Mouse (Mus musculus): ENCODE data around the gene Glis3. TPM values are rescaled to one million over a fixed set of nuclear protein-coding genes. Genes with fewer than 3 reads are reported as not detected.

The Glis3 gene
- total RNA-seq, 2 experiments from 2014 or later, result 0.92 to 1.8 TPM

DNA sequence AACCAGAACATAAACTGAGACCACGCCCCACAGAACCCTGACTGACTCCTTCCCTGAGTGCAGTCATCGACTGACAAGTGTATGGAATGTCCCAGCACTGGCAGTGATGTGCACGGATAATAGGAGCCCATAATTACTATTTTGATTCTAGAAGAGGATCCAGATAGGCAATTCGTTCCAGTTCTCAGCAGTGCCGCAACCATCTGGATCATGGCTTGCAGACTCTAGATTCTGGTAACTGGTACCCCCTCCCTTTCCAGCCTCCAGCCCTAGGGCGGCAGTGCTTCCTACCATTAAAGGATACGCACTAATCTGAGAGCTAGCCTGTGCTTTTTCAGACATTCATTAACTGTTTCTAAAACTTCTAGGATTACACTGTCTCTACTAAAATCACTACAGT is 24.7 kb downstream of the Glis3 start:
- DNase-seq, result no peak

DNA sequence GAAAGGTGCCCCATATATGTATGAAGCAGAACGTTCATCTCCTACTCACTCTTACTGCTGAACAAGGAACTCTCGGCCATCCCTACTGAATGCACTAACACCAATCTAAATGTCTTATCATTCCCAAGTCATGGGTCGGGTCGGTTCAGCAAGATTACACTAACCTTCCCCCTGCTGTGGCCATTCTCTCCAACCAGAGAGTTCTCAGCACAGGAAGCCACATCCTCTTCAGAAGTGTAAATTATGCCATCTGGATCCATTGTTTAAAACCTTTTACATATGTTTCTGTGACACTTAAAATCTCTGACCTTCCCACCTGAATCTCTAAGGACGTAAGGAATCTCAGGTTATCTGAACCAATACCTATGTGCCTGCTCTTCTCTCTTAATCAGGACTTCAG is 29.0 kb downstream of the Glis3 start:
- no peak for DNase-seq

DNA sequence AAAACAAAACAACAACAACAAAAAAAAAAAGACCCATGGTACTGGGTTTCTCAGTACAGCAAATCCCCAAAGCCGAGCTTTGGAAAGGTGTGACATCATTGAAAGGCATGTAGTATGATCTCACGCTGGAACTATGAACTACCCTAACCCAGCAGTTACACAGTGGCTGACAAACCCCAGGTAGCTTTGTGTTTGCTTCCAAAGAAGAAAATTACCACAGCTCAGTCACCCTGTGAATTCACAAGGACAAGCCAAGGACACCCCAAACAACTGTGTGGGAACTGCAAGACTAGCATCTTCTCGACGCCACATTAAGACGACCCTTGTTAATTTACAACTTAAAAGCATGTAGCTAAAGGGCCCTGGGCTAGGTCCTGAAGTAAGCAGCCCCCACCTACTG is 30.4 kb downstream of the Glis3 start:
- no peak for DNase-seq

DNA sequence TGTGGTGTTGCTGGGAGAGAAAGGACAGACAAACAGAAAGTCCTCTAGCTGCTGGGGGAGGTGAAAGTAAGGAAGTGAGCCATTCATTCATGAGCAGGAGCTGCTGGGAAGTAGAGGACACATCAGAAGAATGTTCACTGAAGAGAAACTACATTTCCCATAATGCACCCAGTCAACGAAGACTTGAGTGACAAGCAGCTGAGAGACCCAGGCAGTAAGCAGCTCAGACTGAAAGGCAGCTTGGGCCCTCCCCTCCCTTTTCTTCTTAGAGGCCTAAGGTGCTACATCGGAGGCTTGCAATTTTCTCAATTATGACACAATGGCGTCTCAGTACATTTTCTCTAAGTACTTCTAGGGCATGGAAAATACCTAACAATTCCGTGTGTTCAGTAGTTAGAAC is 31.0 kb downstream of the Glis3 start:
- no peak for DNase-seq

DNA sequence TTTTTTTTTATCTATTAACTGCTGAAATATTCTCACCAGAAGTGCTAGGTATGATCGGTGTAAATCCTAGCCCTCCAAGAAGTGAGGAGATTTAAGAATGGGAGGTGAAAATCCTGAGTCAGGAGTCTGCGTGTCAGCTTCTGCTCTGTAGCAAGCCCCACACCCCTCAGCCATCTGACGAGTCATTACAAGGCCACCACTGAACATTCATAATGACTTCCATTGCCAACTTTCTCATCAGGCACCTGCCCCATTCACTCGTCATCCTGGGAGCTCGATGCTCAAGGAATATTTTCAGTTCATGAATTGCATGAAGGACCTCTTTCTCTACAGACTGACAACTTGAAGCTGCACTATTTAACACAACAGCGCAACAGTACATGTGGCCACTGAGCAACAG is 32.5 kb downstream of the Glis3 start:
- DNase-seq, result no peak

DNA sequence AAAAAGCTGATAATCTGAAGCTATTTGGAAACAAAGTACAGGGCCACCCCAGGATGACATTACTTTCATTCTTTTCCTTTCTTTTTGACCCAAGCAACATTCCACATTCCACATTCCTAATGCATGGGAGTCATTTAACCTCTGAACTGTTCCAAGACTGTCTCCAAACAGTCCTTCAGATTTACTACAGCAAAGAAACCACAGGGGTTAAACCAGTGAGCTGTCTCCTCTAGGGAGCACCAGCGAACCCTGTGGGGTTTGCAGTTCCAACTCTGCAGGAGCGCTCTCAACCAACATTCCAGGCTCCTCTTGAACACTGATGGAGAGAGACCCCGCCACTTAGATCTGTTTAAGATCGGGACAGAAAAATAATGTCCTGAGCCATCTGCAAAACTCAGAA is 33.6 kb downstream of the Glis3 start:
- no peak for DNase-seq

DNA sequence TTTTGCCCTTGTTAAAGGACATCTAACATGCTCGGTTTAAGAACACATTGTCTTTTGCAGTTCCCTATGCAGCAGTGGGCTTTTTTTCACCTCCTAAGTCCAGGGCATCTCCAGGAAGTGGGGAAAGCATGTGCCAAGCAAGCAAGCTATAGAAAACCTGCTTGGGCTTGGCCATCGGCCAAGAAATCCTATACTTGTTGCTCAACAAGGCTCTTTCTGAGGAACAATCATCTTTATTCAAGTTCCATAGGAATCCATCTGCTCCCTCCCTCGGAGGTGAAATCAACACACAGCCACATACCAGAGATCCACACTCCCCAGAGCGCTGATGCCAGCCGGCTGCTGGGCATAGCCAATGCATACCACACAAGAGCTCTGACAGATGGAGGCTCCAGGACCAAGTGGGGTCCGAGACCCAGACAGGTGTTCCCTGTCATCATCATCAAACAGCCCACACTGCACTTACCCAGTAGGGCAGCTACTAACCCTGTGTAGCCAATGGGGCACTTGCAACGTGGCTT is 39.0 kb downstream of the Glis3 start:
- DNase-seq, result no peak

DNA sequence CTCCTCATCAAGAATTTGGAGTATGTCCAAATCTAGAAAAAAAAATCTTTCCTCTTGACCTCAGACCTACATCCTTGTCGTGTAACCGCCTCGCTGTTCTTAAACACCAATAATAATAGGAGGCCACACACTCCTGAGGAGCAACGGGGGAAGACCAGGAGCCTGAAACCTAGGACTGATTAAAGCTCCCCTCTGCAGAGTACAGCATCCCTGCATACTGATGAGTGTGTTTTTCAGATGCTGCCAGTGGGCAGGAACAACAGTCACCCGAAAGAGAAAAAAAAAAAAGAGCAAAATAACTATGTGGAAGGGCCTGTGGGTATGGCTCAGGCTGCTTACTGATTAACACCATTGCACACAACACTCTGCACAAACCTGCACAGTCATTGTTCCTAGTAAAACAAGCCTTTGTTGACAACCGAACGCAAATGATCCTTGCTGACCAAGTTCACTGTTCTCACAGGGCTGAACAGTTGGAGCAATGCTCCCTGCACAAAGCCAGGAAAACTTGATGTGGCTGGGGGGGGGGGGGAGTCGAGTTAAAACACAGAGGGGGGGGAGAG is 43.8 kb downstream of the Glis3 start:
- DNase-seq, result no peak

DNA sequence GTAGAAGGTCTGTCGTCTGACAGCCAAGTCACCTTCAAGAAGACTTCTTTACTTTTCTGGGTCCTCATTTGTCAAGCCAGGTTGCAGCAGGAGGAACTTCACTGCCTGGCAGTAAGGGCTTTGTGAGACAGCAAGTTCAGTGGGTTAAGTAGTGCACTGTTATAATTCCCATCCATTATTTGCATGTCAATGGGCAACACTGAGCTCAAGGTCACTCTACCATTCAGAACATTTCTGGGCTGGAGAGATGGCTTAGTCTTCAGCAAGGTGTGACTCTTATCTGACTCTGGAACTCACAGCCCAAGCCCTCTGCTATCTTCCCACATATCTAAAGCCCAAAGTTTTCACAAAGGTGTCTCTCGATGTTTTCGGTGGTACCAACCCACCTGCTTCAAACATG is 44.9 kb downstream of the Glis3 start:
- no peak for DNase-seq

DNA sequence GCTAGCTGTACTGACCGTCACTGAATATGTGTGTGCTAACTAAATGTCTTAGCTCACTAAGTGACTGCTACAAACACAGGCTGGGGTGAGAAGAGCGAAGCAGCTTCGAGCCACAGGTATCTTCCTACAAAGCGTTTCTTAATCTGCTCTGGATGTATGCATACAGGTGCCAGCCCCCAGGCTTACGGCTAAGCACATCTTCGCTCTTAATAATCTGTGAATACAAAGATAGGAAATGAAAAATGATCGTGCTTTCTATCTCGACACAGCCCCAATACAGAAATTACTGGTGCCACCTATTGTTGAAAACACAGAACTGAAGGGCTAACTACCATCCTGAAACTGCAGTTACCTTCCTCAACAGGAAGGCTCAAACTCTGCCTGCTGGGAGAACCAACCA is 51.5 kb downstream of the Glis3 start:
- peak; percentile 2 to 23 for DNase-seq

DNA sequence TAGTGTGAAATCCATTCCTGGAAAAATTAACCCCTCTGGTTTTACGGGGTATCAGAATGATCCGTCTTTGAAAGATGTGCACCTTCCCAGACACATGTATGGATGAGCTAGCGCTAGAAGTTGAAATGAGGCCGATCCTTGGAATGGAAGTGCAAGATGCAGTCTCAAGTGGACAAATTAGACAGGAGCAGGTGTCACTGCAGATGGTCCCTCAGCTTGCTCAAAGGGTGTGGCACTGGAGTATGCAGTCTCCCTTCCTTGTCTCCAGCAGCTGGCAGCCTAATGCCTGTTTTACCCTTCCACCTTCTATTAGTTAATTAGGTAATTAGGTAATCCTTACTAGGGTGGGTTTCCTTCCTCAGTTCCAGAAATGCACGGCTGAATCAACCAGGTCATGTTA is 53.7 kb downstream of the Glis3 start:
- no peak for DNase-seq

DNA sequence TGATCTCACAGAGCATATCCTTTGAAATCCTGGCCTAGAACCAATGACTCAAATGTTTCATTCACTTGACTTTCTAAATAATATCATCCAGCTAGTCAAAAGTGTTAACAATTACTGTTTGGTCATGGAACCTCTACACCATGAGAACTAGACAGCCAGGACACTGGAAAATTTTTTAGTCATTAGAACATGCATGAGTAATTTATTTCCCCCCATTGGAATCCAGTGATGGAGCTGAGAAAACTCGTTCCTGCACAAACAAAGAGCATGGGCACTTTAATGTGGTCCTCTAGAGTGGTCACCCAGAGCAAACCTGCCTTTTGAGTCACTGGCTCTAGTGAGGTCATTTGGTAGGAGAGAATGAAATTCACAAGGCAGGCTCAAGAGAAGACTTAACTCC is 55.3 kb downstream of the Glis3 start:
- DNase-seq, result no peak

DNA sequence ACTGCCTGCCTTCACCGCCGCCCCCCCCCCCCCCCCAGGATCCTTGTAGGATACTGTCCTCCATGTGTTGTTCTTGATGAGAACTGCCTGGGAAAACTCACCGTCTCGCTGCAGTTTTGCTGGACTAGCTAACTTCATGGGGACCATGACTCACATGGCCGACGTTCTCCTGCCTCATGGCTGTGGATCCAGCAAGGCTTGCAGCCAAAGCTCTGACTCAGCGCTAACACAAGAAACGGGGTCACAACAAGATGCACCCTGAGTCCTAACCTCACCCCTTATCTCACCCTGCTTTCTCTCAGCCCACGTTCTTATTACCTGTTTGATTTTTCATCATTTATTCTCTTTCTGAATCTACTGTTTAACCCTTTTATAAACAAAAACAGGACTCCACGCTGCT is 56.2 kb downstream of the Glis3 start:
- DNase-seq, result peak; percentile 74 to 82

DNA sequence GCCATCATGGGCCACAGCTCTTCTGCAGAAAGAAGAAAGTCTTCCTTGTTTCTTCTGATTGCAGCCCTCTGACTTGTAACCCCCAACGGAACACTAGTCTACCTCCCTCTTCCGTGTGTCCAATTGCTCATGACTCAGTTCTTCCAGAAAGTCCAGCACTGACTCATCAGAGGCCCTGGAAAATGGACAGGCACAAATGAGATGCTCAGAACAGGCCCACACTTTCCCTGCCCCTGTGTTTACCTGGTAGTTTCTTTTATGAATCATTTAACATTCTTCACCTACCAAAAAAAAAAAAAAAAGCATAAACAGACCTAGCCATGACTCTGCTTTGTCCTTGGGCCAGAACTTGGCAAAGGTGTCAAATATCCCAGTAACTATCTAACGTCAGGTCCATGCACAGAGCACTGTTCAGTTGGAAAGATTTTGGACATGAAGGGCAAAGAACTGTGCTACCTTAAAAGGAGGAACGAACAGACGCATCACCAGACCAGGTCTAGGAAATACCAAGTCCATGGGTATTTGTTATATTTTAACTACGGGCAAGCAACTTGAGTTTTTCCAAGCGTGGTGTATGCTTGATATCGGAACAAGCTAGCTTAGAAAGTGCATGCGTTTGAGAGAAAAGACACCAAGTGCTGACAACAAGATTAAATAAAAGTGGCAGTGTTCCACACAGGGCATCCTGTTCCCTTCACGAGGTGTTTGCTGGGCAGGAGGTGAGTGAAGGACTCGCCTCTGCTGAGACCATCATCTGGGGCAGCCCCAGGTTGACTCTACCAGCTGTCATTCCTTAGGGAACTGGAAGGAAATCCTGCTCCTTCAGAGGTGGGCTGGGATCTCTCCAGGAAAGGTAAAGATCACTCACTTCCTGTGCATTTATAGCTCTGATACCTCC is 58.0 kb downstream of the Glis3 start:
- DNase-seq, result peak in 1 of 2 experiments; percentile 3

DNA sequence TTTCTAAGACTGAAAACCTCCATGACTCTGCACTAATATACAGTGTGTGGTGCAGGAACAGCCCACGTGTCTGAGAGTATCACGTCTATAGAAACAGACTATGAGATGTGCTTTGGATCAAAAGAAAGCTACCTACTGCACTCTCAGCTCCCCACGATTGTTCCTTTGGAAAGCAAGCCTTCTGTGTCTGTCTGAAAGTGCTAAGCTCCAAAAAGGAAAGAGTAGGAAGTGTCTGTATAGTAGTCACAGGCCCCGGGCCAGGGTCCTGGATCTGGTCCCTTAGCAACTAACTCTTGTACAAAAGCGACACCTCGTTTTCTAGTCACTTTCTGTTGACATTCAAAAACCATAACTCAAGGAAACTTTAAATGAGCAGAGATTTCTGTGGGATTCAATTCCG is 62.1 kb downstream of the Glis3 start:
- DNase-seq, result no peak

DNA sequence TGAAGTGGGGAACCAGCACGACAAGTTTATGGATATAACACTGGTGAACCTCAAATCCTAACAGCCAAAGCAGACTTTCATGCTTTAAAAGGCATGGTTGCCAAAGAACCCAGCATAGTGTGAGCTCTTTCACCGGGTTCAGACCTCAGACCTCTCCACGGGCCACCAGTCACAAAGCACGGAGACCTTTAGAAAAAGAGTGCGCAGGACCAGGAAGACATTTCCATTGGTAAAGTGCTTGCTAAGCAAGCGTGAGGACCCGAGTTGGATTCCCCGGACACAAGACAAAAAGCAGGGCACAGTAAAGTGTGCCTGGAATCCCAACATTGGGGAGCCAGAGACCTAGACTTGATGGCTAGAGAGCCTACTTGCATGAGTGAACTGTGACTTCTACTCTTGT is 62.7 kb downstream of the Glis3 start:
- no peak for DNase-seq

DNA sequence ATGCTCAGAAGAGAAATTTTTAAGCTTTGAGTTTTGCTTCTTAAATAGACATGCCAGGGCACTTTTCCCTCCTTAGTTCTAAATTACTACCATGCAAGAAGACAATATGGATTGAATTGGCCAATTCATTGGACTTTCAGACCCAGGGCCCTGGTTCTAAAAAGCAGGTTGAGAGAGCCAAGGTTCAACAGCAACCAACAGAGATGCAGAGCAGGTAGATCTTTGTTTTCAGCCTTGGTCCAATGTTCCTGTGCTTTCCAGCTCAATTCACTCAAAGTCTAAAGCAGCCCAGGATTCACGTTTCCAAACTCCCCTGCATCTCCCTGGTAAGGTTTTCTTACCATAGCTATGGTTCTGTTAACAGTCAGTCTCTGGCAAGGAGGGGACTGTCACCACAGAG is 63.4 kb downstream of the Glis3 start:
- no peak for DNase-seq

DNA sequence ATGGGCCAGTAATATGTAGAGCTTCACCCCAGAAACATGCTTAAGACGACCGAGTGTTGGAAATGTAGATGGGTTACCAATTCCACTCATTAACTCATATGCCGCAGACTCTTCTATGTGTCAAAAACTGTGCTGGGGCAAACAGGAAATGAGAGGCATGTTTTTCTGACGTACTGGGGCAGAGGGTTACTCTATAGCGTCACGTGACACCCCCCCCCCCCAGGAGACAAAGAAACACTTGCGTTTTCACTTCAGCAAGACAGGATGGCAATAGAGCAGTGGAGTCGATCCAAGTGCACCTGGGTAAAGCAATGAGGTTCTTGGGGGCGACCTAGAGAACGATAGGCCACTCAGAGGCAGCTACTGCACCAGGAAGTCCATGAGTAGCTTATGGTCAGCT is 67.6 kb downstream of the Glis3 start:
- DNase-seq, result no peak

DNA sequence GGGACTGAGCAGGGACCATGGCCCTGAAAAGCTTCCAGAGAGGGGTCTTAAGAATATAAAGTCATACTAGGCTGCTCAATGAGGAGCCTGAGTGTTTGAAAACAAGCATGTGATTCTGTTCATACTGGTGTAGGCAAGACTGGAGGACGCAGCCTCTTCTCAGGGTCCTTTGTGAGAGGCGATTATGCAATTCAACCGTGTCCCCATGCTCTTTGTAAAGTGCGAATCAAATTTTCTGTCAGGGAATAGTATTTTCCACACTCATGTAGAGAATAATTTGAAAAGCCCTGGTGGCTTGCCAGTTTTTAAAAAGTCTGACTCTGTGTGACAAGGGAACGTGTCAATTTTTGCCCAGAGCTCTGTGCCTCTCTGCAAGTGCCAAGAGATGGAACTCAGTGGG is 71.1 kb downstream of the Glis3 start:
- DNase-seq, result peak in 1 of 2 experiments; percentile 4

DNA sequence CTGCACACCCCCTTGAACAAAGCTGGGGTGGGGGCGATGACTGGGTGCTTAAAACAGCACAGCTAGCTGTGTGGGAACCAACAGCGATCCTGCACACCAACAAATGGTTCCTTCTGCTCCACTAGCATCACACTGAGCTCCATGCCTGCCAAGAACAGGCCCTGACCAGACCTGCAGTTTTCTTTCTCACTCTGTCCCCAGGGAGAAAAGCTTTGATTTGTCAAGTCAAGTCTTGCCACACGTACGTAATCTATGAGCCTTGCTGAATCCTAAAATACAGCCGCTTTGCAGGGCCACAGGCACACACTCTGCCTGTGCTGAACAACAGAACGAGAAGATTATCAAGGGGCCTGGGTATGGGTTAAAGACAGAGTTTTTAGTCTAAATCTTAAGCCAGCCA is 71.6 kb downstream of the Glis3 start:
- DNase-seq, result peak; percentile 26 to 36

DNA sequence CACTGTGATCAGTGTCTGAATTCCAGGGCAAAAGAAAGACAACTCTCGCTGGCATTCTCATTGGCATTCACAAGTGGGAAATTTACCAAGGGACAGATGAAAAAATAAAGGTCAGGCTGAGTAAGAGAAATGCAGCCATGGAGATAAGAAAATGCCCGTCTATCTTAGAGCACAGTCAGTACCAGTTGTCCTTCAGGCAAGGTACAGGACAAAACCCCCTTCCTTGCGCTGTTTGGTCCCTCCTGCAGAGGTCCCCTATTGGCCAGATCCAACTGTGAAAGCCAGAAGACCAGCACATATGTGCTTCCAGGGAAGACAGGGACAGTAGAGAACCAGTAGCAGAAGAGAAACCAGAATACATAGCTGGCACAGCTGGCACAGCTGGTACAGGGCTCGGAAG is 79.0 kb downstream of the Glis3 start:
- no peak for DNase-seq

DNA sequence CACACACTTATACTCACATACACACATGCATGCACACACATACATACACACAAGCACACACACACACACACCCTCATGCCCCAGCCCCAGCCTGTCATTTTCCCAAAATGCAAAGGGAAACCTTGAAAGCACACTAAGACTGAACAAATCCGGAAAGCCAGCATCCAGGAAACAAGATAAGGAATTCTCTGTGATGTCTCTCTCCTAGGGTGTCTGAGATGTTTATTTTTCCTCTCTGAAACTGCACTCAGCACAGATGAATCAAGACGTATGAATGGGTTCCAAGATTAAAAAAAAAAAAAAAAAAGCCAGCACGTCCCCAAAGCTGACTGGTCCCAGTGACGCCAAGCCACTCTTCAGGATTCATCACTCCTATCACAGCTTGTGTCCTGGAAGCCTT is 85.7 kb downstream of the Glis3 start:
- no peak for DNase-seq

DNA sequence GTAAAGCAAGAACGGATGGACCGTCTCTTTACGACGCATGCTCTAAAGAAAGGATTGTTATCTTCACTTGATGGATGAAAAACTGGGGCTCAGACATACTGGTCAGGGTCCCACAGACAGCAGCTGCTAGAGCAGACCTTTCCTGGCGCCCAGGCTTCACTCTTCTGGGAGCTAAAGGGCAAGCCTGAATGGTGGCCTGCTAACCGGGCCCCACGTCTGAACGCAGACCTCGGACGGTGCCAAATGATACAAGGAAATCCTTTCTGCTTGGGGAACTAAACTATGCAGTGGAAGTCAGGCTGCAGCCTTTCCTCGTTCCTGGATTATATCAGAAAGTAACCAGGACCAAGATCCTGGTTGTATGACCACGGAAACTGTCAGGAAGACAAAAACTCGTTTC is 86.9 kb downstream of the Glis3 start:
- no peak for DNase-seq

Measured in heart, adult 18-20 months (tissue).